Mouse (Mus musculus): ENCODE measurements around the gene Smarcc1. TPM values are rescaled to one million over a fixed set of nuclear protein-coding genes. Genes with fewer than 3 reads are reported as not detected.
"Not testable (repeated sequence)": the region's sequence is repeated elsewhere in the genome, so short reads cannot be mapped to it uniquely, and the experiment has no call there.

The Smarcc1 gene
- polyA plus RNA-seq, 1 experiment = 41.4 TPM

DNA sequence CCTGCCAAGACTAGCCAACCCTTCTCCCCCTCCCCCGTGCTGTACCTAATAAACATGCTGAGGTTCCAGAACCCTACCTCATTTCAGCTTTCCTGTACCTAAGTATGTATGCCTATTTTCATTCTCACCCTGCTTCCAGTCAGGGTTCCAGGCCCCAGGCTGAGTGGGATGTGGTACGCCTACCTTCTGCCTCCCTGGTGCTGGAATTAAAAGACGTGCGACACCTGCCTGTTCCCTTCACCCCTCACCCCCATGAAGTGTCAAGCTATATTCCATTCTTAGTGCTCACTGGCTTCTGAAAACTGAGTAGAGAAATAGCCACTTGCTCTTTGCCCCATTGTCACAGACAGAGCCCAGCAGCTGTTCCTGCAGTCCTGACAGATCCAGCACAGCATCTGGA is 3.9 kb downstream of the Smarcc1 start:
- H3K27ac ChIP-seq (ENCODE audit: control insufficient read depth, insufficient read depth, low read depth, low read length, poor library complexity) = no peak overlapping the region
- 86% methylated on average over 4 of the region's 4 CpGs for WGBS
- TF ChIP-seq CTCF (IDR thresholded peaks at IDR 0.05; ENCODE audit: control insufficient read depth, insufficient read depth, low read length) (no peak), POLR2A (IDR thresholded peaks at IDR 0.05; ENCODE audit: borderline replicate concordance, control insufficient read depth, low read depth, low read length) (no peak)
- H3K4me1 ChIP-seq (ENCODE audit: control insufficient read depth, insufficient read depth, low read length) = peaks cover 1% of the 10 kb centered on the region; the same call in 1 of the 2 replicates
- H3K4me3 ChIP-seq (replicated peaks; ENCODE audit: control insufficient read depth, low read depth, low read length) = no peak overlapping the region

DNA sequence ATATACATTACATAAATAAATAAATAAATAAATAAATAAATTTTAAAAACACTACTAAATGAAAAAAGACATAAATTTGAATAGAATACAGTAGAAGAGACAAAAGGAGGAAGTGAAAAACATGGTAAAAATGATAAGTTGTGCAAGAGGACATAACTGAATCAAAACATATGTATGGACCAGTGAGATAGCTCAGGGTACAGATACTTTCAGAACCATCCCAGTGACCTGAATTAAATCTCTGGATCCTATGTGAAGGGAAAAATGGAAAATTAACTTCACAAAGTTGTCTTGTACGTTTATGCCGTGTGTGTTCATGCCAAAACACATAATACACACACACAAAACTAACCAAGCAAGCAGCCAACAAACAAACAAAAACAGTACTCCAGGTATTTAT is 5.8 kb downstream of the Smarcc1 start:
- 69% methylated on average over 2 of the region's 2 CpGs for WGBS
- TF ChIP-seq CTCF (IDR thresholded peaks at IDR 0.05; ENCODE audit: control insufficient read depth, insufficient read depth, low read length) = no peak
- TF ChIP-seq POLR2A (IDR thresholded peaks at IDR 0.05; ENCODE audit: borderline replicate concordance, control insufficient read depth, low read depth, low read length) = no peak
- H3K27ac ChIP-seq (ENCODE audit: control insufficient read depth, insufficient read depth, low read depth, low read length, poor library complexity) = no peak overlapping the region
- H3K4me3 ChIP-seq (replicated peaks; ENCODE audit: control insufficient read depth, low read depth, low read length) = no peak overlapping the region
- H3K4me1 ChIP-seq (ENCODE audit: control insufficient read depth, insufficient read depth, low read length) = peaks cover 1% of the 10 kb centered on the region; the same call in 1 of the 2 replicates

DNA sequence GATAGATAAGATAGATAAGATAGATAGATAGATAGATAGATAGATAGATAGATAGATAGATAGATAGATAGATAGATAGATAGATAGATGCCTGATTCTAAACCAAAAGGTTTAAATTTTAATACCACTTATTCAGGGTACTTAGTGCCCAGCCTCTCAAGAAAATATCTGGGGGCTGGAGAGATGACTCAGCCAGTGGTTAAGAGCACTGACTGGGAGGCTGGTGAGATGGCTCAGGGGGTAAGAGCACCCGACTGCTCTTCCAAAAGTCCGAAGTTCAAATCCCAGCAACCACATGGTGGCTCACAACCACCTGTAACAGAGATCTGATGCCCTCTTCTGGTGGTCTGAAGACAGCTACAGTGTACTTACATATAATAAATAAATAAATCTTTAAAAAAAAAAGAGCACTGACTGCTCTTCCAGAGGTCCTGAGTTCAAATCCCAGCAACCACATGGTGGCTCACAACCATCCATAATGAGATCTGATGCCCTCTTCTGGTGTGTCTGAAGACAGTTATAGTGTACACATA is 6.6 kb downstream of the Smarcc1 start:
- not testable (repeated sequence) for H3K4me3 ChIP-seq (replicated peaks; ENCODE audit: control insufficient read depth, low read depth, low read length); H3K27ac ChIP-seq (ENCODE audit: control insufficient read depth, insufficient read depth, low read depth, low read length, poor library complexity); H3K4me1 ChIP-seq (ENCODE audit: control insufficient read depth, insufficient read depth, low read length)
- WGBS = 60% methylated on average over 2 of the region's 2 CpGs

DNA sequence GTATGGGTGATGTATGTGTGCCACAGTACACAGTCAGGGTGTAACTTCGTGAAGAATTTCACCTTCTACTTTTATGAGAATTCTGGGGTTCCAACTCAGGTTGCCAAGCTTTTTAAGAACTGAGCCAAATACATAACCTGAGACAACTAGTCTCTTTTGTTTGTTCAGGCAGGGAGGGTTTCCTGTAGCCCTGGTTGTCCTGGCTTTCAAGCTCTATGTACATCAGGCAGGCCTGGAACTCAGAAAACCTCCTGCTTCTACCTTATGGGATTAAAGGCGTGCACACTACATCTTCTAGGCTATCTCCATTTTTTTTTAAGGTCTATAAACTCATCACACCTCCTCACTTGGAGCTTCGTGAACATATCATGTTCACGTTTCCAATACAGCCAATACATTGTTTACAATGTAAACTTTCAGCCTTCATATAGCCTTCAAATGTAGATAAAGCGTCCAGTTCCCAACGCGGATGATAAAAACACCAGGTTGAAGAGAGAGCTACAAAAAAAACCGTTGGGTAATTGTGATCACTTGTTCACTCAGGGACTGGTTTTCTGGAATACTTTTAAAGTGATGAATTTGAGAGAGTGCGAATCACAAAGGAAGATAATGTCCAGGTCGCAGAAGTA is 13.5 kb downstream of the Smarcc1 start:
- WGBS = 17% methylated on average over 10 of the region's 10 CpGs
- Histone ChIP-seq H3K27ac (ENCODE audit: control insufficient read depth, insufficient read depth, low read depth, low read length, poor library complexity) (peak overlapping the region; percentile 74), H3K4me3 (replicated peaks; ENCODE audit: control insufficient read depth, low read depth, low read length) (peak overlapping the region; percentile 64), H3K4me1 (ENCODE audit: control insufficient read depth, insufficient read depth, low read length) (no peaks in the 10 kb centered on the region)
- TF ChIP-seq POLR2A (IDR thresholded peaks at IDR 0.05; ENCODE audit: borderline replicate concordance, control insufficient read depth, low read depth, low read length) (no peak), CTCF (IDR thresholded peaks at IDR 0.05; ENCODE audit: control insufficient read depth, insufficient read depth, low read length) (no peak)

DNA sequence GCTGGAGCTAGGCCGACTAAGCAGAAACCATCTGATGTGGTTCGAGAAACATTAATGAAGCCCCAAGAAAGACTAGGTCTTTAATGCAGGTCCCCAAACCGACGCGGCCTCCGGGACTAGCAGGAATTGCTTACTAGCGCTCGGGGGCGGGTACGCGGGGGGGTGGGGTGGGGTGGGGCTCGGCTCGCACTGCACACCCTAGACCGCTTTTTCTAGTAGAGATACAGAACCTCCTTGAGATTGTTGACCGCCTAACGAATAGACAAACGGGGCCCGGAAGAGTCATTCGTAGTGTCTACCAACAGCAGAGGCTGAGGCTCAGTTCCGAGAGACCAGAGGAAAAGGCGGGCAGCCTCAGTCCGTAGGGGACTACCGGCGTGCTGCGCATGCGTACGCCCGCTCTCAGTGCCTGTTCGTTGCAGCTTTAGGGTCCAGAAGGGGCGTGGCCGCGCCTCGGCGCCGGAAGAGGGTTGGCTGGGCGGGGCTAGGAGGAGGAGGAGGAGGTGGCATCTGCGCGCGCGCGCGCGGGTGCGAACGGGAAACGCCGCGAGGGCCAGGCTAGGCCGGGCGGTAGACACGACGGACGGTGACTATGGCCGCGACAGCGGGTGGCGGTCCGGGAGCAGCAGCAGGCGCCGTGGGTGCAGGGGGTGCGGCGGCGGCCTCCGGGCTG is 14.2 kb downstream of the Smarcc1 start:
- under 1% methylated on average over 61 of the region's 64 CpGs for WGBS
- peak overlapping the region; percentile 74 for H3K27ac ChIP-seq (ENCODE audit: control insufficient read depth, insufficient read depth, low read depth, low read length, poor library complexity)
- peak; percentile 90 for TF ChIP-seq POLR2A (IDR thresholded peaks at IDR 0.05; ENCODE audit: borderline replicate concordance, control insufficient read depth, low read depth, low read length)
- TF ChIP-seq CTCF (IDR thresholded peaks at IDR 0.05; ENCODE audit: control insufficient read depth, insufficient read depth, low read length) = no peak
- peak overlapping the region; percentile 64 for H3K4me3 ChIP-seq (replicated peaks; ENCODE audit: control insufficient read depth, low read depth, low read length)
- no peaks in the 10 kb centered on the region for H3K4me1 ChIP-seq (ENCODE audit: control insufficient read depth, insufficient read depth, low read length)

DNA sequence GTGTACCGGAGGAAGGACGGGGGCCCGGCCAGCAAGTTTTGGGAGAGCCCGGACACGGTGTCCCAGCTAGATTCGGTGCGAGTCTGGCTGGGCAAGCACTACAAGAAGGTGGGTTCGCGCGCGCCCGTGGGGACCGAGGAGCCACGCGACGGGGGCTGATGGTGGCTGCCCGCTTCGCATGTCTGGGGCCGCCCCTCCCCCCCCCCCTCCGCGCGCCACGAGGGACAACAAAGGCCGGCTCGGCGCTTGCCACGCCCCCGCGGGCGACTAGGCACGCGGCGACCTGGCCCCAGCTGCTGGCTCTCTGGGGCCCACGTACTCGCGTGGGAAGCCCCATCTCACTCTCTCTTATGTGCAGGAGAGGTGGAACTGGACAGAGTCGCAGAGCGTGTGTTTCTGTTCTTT is 14.7 kb downstream of the Smarcc1 start:
- Histone ChIP-seq H3K4me3 (replicated peaks; ENCODE audit: control insufficient read depth, low read depth, low read length) (peak overlapping the region; percentile 64), H3K4me1 (ENCODE audit: control insufficient read depth, insufficient read depth, low read length) (no peaks in the 10 kb centered on the region), H3K27ac (ENCODE audit: control insufficient read depth, insufficient read depth, low read depth, low read length, poor library complexity) (peak overlapping the region; percentile 74)
- WGBS = under 1% methylated on average over 38 of the region's 38 CpGs
- no peak for TF ChIP-seq CTCF (IDR thresholded peaks at IDR 0.05; ENCODE audit: control insufficient read depth, insufficient read depth, low read length)
- no peak for TF ChIP-seq POLR2A (IDR thresholded peaks at IDR 0.05; ENCODE audit: borderline replicate concordance, control insufficient read depth, low read depth, low read length)

DNA sequence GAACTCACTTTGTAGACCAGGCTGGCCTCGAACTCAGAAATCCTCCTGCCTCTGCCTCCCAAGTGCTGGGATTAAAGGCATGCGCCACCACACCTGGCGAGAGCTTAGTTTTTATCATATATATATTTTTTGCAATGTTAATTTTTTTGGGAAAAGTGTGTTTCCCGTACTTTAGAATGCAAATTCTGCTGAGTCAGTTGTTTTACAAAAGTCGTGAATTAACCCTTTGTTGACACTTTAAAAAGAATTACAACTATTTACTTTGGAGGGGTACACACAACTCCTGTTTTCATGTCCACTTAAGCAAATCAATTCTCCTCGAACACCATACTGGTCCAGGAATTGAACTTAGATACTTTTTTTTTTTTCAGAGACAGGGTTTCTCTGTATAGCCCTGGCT is 15.4 kb downstream of the Smarcc1 start:
- 39% methylated on average over 6 of the region's 6 CpGs for WGBS
- TF ChIP-seq CTCF (IDR thresholded peaks at IDR 0.05; ENCODE audit: control insufficient read depth, insufficient read depth, low read length) (no peak), POLR2A (IDR thresholded peaks at IDR 0.05; ENCODE audit: borderline replicate concordance, control insufficient read depth, low read depth, low read length) (no peak)
- H3K4me1 ChIP-seq (ENCODE audit: control insufficient read depth, insufficient read depth, low read length) = no peaks in the 10 kb centered on the region
- H3K4me3 ChIP-seq (replicated peaks; ENCODE audit: control insufficient read depth, low read depth, low read length) = peak overlapping the region; percentile 16
- no peak overlapping the region for H3K27ac ChIP-seq (ENCODE audit: control insufficient read depth, insufficient read depth, low read depth, low read length, poor library complexity)

DNA sequence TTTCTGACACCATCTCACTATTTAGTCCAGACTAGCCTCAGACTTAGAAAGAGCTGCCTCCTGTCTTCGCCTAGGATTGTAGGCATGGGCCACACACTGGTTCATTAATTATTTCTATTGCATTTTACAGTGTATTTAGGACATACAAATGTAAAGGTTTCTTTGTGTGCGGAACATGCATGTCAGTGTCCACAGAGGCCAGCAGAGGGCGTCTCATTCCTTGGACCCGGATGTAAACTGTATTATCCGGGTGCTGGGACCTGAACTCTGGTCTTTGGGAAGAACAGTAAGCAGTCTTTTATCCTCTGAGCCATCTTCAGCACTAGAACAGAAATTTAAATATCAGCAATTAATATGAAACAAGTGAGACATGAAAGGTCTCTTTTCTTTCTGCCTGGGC is 16.7 kb downstream of the Smarcc1 start:
- no peaks in the 10 kb centered on the region for H3K4me1 ChIP-seq (ENCODE audit: control insufficient read depth, insufficient read depth, low read length)
- 71% methylated on average over 5 of the region's 5 CpGs for WGBS
- H3K4me3 ChIP-seq (replicated peaks; ENCODE audit: control insufficient read depth, low read depth, low read length) = no peak overlapping the region
- no peak for TF ChIP-seq POLR2A (IDR thresholded peaks at IDR 0.05; ENCODE audit: borderline replicate concordance, control insufficient read depth, low read depth, low read length)
- peak; percentile 39; the same call in 1 of the 2 replicates for TF ChIP-seq CTCF (IDR thresholded peaks at IDR 0.05; ENCODE audit: control insufficient read depth, insufficient read depth, low read length)
- no peak overlapping the region for H3K27ac ChIP-seq (ENCODE audit: control insufficient read depth, insufficient read depth, low read depth, low read length, poor library complexity)

Measured in bone marrow, adult 2 months (tissue).